Mouse (Mus musculus) kidney, adult 2 months (tissue): Measurements from ENCODE around the gene Ass1.

ENCODE experiments used
- CTCF ChIP-seq: fragments of 200-500 bp; conservative IDR thresholded peaks from 2 replicates; pipeline ENCODE4 v1.5.1; 2011; ENCODE audit warnings: low read depth, mild to moderate bottlenecking, control low read depth, low read length, moderate library complexity, mixed read lengths; ENCODE audit not compliant: insufficient read depth, insufficient read length
- POLR2A ChIP-seq: fragments of 200-500 bp; IDR thresholded peaks from one replicate; pipeline ENCODE4 v1.6.1; 2011; ENCODE audit warnings: low read depth, low read length, control low read depth

DNA sequence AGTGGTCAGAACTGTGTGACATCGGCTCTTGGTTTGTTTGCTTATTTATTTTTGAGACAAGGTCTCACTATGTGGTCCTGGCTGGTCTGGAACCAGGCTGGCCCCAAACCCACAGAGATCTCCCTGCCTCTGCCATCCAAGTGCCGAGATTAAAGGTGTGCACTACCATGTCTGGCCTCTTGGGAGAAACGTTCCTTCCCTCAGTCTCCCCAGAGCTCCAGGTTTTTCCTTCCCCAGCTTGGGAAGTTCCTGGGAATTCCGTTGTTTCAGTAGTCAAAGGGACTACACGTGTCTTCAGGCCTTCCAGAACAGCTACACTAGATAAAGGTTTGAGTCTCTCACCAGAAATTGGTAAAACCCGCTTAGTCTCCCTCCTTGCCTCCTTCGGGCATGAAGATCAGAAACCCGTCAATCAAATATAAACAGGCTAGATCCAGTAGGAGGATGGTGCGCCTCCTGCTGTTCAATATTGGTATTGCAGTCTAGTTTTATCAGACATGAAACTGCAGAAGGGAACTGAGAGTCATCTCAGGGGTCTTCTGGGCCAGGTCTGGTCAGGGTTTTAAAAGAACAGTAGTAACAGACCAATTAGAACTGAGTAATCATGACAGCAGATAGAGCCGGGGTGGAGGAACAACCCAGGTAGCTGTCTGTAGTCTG lies 2.5 kb downstream of the Ass1 start:
- no peak for TF ChIP-seq POLR2A
- TF ChIP-seq CTCF: peak; percentile 43
